Comparison of ENCODE assay signal across 8 mouse cellular contexts in genomic region chr5:123377120-123377955, GRCm38 (mm10). TPM values are rescaled to one million over a fixed set of nuclear protein-coding genes. Genes with fewer than 3 reads are reported as not detected.
DNase-seq lines count a peak whose midpoint lies in the region; ATAC-seq lines count a peak whose summit lies in the region.

No protein-coding gene starts in this region.

- H3K4me3 ChIP-seq in intestine, embryonic 15.5 days (replicated peaks), result no peak overlapping the region
- H3K4me3 ChIP-seq in midbrain, embryonic 14.5 days (replicated peaks; ENCODE audit: low read depth, low read length), result no peak overlapping the region
- no peak overlapping the region for H3K4me3 ChIP-seq in stomach, embryonic 16.5 days (replicated peaks; ENCODE audit: low read length)

- intact Hi-C loops in left cerebral cortex, postnatal 14 days (cut with DNase I), result loop anchor here (1.0 to 5.0 kb wide), 2 partner anchors 60 to 125 kb away; no protein-coding TSS in a partner anchor

- H3K9ac ChIP-seq in intestine, embryonic 15.5 days, result no peak overlapping the region
- H3K9ac ChIP-seq in midbrain, embryonic 14.5 days (replicated peaks; ENCODE audit: low read length), result no peak overlapping the region
- no peak overlapping the region for H3K9ac ChIP-seq in stomach, embryonic 16.5 days (ENCODE audit: low read length)

- no peaks in the 10 kb centered on the region for H3K9me3 ChIP-seq in intestine, embryonic 15.5 days
- H3K9me3 ChIP-seq in midbrain, embryonic 14.5 days (ENCODE audit: control insufficient read depth, low read length), result no peaks in the 10 kb centered on the region
- H3K9me3 ChIP-seq in stomach, embryonic 16.5 days (replicated peaks; ENCODE audit: control insufficient read depth, low read length), result no peaks in the 10 kb centered on the region

- H3K4me2 ChIP-seq in intestine, embryonic 15.5 days (replicated peaks), result peak overlapping the region; percentile 9; the same call in 1 of the 2 replicates
- no peak overlapping the region for H3K4me2 ChIP-seq in midbrain, embryonic 14.5 days (ENCODE audit: low read length)
- no peak overlapping the region; the same call in 1 of the 2 replicates for H3K4me2 ChIP-seq in stomach, embryonic 16.5 days (ENCODE audit: low read depth, low read length)

- H3K36me3 ChIP-seq in intestine, embryonic 15.5 days, result peaks cover 8% of the 10 kb centered on the region
- H3K36me3 ChIP-seq in midbrain, embryonic 14.5 days (ENCODE audit: control insufficient read depth, insufficient read depth, low read length), result peaks cover 25% of the 10 kb centered on the region
- no peaks in the 10 kb centered on the region for H3K36me3 ChIP-seq in stomach, embryonic 16.5 days (ENCODE audit: control insufficient read depth, insufficient read depth, low read length)

- peak; percentile 26; the same call in 1 of the 2 replicates for ATAC-seq in intestine, embryonic 15.5 days
- no peak; the same call in 1 of the 2 replicates for ATAC-seq in midbrain, embryonic 14.5 days (ENCODE audit: low FRiP score, low TSS enrichment)
- peak; percentile 65; the same call in 1 of the 2 replicates for ATAC-seq in stomach, embryonic 16.5 days (ENCODE audit: insufficient read depth, low FRiP score)

- H3K27me3 ChIP-seq in intestine, embryonic 15.5 days (replicated peaks), result no peaks in the 10 kb centered on the region
- H3K27me3 ChIP-seq in midbrain, embryonic 14.5 days (ENCODE audit: control insufficient read depth, insufficient read depth, low read length), result no peaks in the 10 kb centered on the region
- H3K27me3 ChIP-seq in stomach, embryonic 16.5 days (ENCODE audit: control insufficient read depth, insufficient read depth, low read length), result peaks cover 5% of the 10 kb centered on the region; the same call in 1 of the 2 replicates

- peaks cover 9% of the 10 kb centered on the region for H3K4me1 ChIP-seq in intestine, embryonic 15.5 days (replicated peaks)
- no peaks in the 10 kb centered on the region for H3K4me1 ChIP-seq in midbrain, embryonic 14.5 days (ENCODE audit: control insufficient read depth, insufficient read depth, low read length)
- H3K4me1 ChIP-seq in stomach, embryonic 16.5 days (ENCODE audit: control insufficient read depth, insufficient read depth, low read length), result peaks cover 24% of the 10 kb centered on the region; the same call in 1 of the 2 replicates

- DNase-seq in 416B (ENCODE audit: low read depth) (peak; percentile 93), WW6 (ENCODE audit: low read depth, low spot score) (peak; percentile 59)
- DNase-seq in cerebellum, postnatal 25 days, result peak; percentile 87 to 91
- peak; percentile 81 for DNase-seq in gastrocnemius, postnatal 10 days
- DNase-seq in left cerebral cortex, postnatal 14 days (ENCODE audit: low spot score in 2 of 2), result peak; percentile 79 to 80
- peak; percentile 80 for DNase-seq in midbrain, embryonic 14.5 days

- peak overlapping the region; percentile 52 for H3K27ac ChIP-seq in intestine, embryonic 15.5 days
- no peak overlapping the region for H3K27ac ChIP-seq in midbrain, embryonic 14.5 days (replicated peaks; ENCODE audit: low read depth, low read length)
- peak overlapping the region; percentile 6; the same call in 1 of the 2 replicates for H3K27ac ChIP-seq in stomach, embryonic 16.5 days (ENCODE audit: low read length)

- 62% methylated on average over 15 of the region's 15 CpGs for WGBS in intestine, embryonic 15.5 days
- WGBS in midbrain, embryonic 14.5 days, result 68% methylated on average over 15 of the region's 15 CpGs
- WGBS in stomach, embryonic 16.5 days, result 63% methylated on average over 15 of the region's 15 CpGs

RNA-seq across cellular contexts. Expression of gene Mlxip, which starts 17.3 kb away (rescaled TPM):
- total RNA-seq in gastrocnemius, postnatal 10 days (2021), result 10 to 100 TPM; 57.4 to 57.6 TPM
- 19.2 and 22.4 TPM in 2 replicates for polyA plus RNA-seq in intestine, embryonic 15.5 days (2015; fragmentation: Nextera tagmentation; extraction: Ambion mirVana)
- total RNA-seq in left cerebral cortex, postnatal 14 days (2021), result 10 to 100 TPM; 19.2 to 22.6 TPM
- 18.7 and 23.0 TPM in 2 replicates for polyA plus RNA-seq in midbrain, embryonic 14.5 days (2014; fragmentation: Nextera tagmentation; extraction: Ambion mirVana)
- polyA plus RNA-seq in stomach, embryonic 16.5 days (2015; fragmentation: Nextera tagmentation; extraction: Ambion mirVana), result 17.3 and 17.4 TPM in 2 replicates

RNA-seq across cellular contexts. Expression of gene Bcl7a, which starts 33.7 kb away (rescaled TPM):
- total RNA-seq in gastrocnemius, postnatal 10 days (2021), result 10 to 100 TPM; 21.0 to 25.3 TPM
- 15.9 and 16.4 TPM in 2 replicates for polyA plus RNA-seq in intestine, embryonic 15.5 days (2015; fragmentation: Nextera tagmentation; extraction: Ambion mirVana)
- total RNA-seq in left cerebral cortex, postnatal 14 days (2021), result 10 to 100 TPM; 76.2 to 79.1 TPM
- 42.4 and 44.0 TPM in 2 replicates for polyA plus RNA-seq in midbrain, embryonic 14.5 days (2014; fragmentation: Nextera tagmentation; extraction: Ambion mirVana)
- polyA plus RNA-seq in stomach, embryonic 16.5 days (2015; fragmentation: Nextera tagmentation; extraction: Ambion mirVana), result 18.7 and 20.4 TPM in 2 replicates
